Mouse (Mus musculus): ENCODE data around the gene Hist2h2ab.

GRCm38 (mm10) chr3:96230404-96230803, 10.7 kb downstream of the Hist2h2ab start:
- TF ChIP-seq CTCF (IDR thresholded peaks at IDR 0.05; ENCODE audit: low read depth) (no peak), EP300 (IDR thresholded peaks at IDR 0.05; ENCODE audit: low read depth) (no peak)
